Mouse (Mus musculus) embryonic facial prominence, embryonic 15.5 days (tissue): ENCODE measurements around the gene Nbea. TPM values are rescaled to one million over a fixed set of nuclear protein-coding genes. Genes with fewer than 3 reads are reported as not detected.

Source experiments
- ATAC-seq: fragments of 200-750 bp; cut with Nextera tagmentation; 2 replicates; pipeline ENCODE4 v1.8.0; 2017; ENCODE audit warnings: low read depth, moderate TSS enrichment; ENCODE audit not compliant: insufficient number of reproducible peaks, low FRiP score, low TSS enrichment
- H3K27ac ChIP-seq: fragments of 300-500 bp; sonication (generic); replicated peaks from 2 replicates; pipeline ENCODE4 v1.5.1; 2015; ENCODE audit warnings: mild to moderate bottlenecking, inconsistent platforms
- H3K27me3 ChIP-seq: fragments of 300-500 bp; sonication (generic); 2 replicates; pipeline ENCODE4 v1.6.1; 2015; ENCODE audit warnings: inconsistent platforms
- H3K36me3 ChIP-seq: fragments of 300-500 bp; sonication (generic); 2 replicates; pipeline ENCODE4 v1.6.1; 2015; ENCODE audit warnings: mild to moderate bottlenecking, inconsistent platforms
- H3K4me1 ChIP-seq: fragments of 300-500 bp; sonication (generic); 2 replicates; pipeline ENCODE4 v1.6.1; 2015; ENCODE audit warnings: inconsistent platforms
- H3K4me2 ChIP-seq: fragments of 300-500 bp; sonication (generic); replicated peaks from 2 replicates; pipeline ENCODE4 v1.6.1; 2015; ENCODE audit warnings: mild to moderate bottlenecking, inconsistent platforms
- H3K4me3 ChIP-seq: fragments of 300-500 bp; sonication (generic); replicated peaks from 2 replicates; pipeline ENCODE4 v1.5.1; 2015; ENCODE audit warnings: mild to moderate bottlenecking, inconsistent platforms
- H3K9ac ChIP-seq: fragments of 300-500 bp; sonication (generic); 2 replicates; pipeline ENCODE4 v1.6.1; 2015; ENCODE audit warnings: inconsistent platforms
- H3K9me3 ChIP-seq: fragments of 300-500 bp; sonication (generic); replicated peaks from 2 replicates; pipeline ENCODE4 v1.6.1; 2016; ENCODE audit warnings: inconsistent platforms
- WGBS: fragments of 180-500 bp; shearing (Covaris S2); methylation state at CpG from one replicate; pipeline ENCODE4 v1.1.7; 2015; 5-methylcytosine and 5-hydroxymethylcytosine counted together
- polyA plus RNA-seq: library from polyadenylated mRNA; unstranded; fragments of >200 nt; fragmentation: Nextera tagmentation; extraction: Ambion mirVana; gene quantifications from 2 replicates; pipeline ENCODE4 v1.2.1, GENCODE M21; 2015

Gene Nbea
- polyA plus RNA-seq, 1 experiment from 2014 or later = 13.3 TPM

DNA sequence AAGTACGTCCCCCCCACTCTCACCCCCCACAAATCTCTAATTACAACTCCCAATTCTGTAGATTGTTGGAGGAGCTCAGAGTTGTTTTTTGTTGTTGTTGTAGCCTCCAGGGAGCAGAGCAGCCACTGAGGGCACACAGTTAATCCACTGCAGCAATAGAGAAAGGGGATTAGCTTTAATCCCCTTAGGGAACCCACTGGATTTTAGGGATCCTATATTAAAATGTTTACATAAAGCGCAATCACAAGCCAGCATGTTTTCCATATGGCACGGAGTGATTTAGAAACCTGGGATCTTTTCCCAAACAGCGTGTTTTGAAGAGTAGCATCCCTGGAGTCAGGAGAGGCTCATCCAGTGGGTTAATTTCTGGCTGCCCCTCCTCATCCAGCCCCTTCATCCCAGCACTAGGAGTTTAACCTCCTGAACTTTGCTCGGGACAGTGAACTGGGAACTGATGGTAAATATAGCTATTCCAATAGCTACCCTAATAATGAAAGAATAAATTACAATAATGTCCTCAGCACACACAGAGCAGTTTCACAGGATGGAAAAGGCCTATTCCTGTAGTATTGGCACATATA, 394.8 kb downstream of the Nbea start:
- Histone ChIP-seq H3K9ac (no peak overlapping the region), H3K4me1 (no peaks in the 10 kb centered on the region), H3K4me2 (0 out of 2 replicates have a peak overlapping the region, but pooled peaks have one; percentile 6), H3K27ac (peak overlapping the region; percentile 65), H3K4me3 (no peak overlapping the region), H3K36me3 (no peaks in the 10 kb centered on the region), H3K27me3 (peaks cover 7% of the 10 kb centered on the region), H3K9me3 (no peaks in the 10 kb centered on the region)
- ATAC-seq = no peak
- WGBS = 19% methylated on average over 5 of the region's 5 CpGs

DNA sequence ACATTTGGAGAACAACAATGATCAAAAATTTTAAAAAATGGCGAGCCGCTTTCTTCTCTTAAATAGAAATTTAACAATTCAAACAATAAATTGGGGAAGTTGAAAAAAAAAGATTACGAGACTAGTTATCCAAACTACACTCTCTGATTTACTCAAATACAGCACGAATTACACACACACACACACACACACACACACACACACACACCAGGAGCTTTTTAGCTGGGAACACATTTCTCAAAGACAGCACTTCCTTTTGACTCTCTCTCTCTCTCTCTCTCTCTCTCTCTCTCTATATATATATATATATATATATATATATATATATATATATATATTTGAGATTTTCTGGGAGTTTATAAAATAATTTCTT, 395.3 kb downstream of the Nbea start:
- Histone ChIP-seq H3K36me3 (no peaks in the 10 kb centered on the region), H3K27ac (peak overlapping the region; percentile 92; the same call in 1 of the 2 replicates)
- WGBS = 15% methylated on average over 4 of the region's 4 CpGs

DNA sequence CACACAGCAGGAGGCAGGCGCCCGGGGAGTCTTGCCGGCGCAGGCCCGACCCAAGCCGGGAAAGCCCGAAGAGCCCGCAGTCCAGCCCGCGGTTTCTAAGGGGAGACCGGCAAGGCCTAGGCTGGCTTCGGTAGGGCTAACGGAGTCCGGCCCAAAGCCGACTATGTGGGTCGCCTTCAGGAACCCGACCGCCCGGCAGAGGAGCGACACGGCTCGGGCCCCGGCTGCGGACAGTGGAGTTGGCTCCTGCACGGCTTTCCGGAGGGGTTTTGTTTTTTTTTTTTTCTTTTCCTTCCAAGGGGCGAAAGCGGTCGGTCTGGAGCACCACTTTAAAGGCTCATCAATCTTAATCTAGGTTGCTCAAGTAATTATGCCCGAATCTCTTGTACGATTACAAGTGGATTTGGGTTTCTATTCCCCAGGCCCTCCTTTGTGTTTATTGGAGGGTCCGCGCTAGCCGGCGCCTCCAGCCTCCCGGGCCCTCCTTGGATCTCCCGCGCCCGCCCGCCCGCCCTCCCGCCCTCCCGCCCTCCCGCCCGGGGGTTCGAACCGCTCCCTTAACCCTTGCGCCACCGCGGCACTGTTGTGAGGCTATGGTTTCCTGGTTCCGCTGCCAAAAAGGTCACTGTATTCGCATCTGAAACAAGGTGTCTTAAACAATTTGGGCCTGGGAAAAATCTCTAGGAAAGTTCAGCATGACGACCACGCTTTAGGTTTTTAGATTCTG, 395.9 kb downstream of the Nbea start:
- ATAC-seq = peak; percentile 55
- Histone ChIP-seq H3K9me3 (no peaks in the 10 kb centered on the region), H3K9ac (peak overlapping the region; percentile 61), H3K4me1 (0 out of 2 replicates have a peak, but pooled peaks cover 4% of the 10 kb centered on the region), H3K27ac (peak overlapping the region; percentile 92), H3K36me3 (no peaks in the 10 kb centered on the region), H3K4me2 (peak overlapping the region; percentile 65), H3K27me3 (peaks cover 7% of the 10 kb centered on the region), H3K4me3 (peak overlapping the region; percentile 46)
- 1% methylated on average over 54 of the region's 54 CpGs for WGBS

More for the DNA sequence above, 395.3 kb downstream of the Nbea start:
- H3K4me1 ChIP-seq = 0 out of 2 replicates have a peak, but pooled peaks cover 3% of the 10 kb centered on the region
- no peak overlapping the region for H3K9ac ChIP-seq
- H3K4me3 ChIP-seq = peak overlapping the region; percentile 46
- H3K4me2 ChIP-seq = peak overlapping the region; percentile 65
- no peak for ATAC-seq
- peaks cover 7% of the 10 kb centered on the region for H3K27me3 ChIP-seq
- no peaks in the 10 kb centered on the region for H3K9me3 ChIP-seq

DNA sequence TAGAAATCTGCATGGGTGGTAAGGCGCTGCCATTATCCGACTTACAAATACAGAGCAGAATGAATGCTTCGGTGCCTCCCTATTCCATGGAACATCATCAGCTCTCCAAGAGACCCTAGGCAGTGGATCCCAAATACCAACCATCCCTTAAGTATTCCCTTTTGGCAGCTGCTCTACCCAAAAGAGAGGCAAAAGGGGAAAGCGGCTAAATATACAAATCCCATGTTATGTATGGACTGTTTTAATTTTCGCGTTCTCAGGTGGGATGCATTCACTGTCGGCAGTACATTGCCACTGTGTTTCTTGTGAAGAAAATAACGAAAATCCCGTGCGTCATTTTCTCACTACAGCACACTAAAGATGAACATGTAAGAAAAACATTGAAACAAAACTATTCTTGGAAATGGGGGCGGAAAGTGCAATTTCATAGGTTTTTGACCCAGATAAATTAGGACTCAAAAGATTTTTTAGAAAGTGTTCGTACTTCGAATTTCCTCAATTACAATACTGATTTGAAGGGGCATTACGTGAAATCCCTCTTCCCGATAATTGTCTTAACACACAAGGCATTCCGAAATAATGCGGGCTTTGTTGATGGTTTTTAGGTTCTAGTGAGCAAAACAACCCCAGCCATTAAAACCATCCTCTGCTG, 396.5 kb downstream of the Nbea start:
- Histone ChIP-seq H3K27ac (peak overlapping the region; percentile 92), H3K27me3 (peaks cover 7% of the 10 kb centered on the region)
- WGBS = 19% methylated on average over 17 of the region's 17 CpGs

DNA sequence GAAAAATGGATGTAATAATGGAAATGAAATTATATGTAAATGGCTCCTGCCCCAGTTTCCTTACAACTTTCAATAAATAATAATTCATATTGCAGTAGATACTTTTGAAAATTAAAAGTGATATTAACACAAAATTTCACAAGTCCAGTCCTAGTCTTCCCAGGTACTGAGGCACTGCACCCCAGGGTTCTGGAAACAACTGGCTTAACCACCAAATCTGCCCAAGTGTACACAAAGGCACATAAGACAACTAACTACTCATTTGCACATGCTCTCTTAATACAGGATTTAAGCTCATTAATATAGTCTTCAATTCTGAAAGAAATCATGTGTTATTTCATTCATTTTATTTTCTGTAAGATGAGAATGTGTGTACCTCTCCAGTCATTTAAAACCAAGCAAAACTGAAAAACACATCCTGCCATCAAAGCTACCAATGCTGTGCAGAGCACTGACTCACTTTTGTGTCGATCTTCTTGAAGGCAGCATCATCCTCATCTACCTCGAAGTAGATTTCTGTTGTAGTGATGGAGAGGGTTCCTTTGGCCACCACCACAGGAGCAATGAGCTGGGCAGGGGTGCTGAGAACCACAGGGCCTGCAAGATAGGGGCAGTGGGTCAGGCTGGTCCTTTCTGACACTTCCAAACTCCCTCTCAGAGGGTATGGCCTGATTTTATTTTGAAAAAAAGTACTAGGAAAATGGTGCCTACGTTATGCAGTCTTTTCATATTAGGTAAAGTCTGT, 397.3 kb downstream of the Nbea start:
- ATAC-seq = no peak
- Histone ChIP-seq H3K4me3 (peak overlapping the region; percentile 46), H3K4me1 (peaks cover 8% of the 10 kb centered on the region; the same call in 1 of the 2 replicates), H3K27me3 (peaks cover 13% of the 10 kb centered on the region), H3K4me2 (peak overlapping the region; percentile 65), H3K36me3 (no peaks in the 10 kb centered on the region), H3K9me3 (no peaks in the 10 kb centered on the region), H3K27ac (peak overlapping the region; percentile 92), H3K9ac (peak overlapping the region; percentile 28)
- 21% methylated on average over 3 of the region's 3 CpGs for WGBS

More for the DNA sequence above, 396.5 kb downstream of the Nbea start:
- Histone ChIP-seq H3K4me1 (0 out of 2 replicates have a peak, but pooled peaks cover 7% of the 10 kb centered on the region), H3K36me3 (no peaks in the 10 kb centered on the region), H3K9ac (peak overlapping the region; percentile 61), H3K4me2 (peak overlapping the region; percentile 65), H3K9me3 (no peaks in the 10 kb centered on the region), H3K4me3 (peak overlapping the region; percentile 46)
- no peak for ATAC-seq

DNA sequence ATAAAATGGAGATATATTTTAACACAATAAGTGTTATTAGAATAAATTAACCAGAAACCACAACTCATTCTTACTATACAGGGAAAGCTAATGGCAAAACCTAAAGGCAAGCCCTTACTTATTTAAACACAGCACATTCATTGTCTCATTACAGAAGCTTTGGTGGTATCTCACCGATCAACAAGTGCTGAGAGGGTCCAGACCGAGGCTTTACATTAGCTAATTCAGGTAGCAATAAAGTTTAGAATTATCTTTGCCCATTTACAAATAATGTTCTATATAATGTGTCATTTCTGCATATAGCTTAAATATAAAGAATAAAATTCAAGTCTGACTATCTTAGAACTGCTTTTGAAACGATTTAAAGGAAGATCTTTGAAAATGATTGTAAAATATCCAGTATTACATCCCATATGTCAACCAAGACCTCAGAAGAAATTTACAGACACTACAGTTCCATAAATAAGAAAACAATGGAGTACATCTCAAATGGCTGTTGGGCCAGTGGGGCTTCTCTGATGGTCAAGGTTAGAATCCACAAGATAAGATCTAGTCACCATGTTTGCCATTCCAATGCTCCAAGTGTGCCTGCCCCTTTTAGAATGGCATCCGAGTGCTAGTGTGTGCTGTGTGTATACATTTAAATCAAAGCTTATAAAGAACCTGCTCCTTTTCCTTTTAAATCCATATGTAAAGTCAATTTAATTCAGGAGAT, 398.1 kb downstream of the Nbea start:
- WGBS = 41% methylated on average over 4 of the region's 4 CpGs
- H3K27me3 ChIP-seq = peaks cover 18% of the 10 kb centered on the region

DNA sequence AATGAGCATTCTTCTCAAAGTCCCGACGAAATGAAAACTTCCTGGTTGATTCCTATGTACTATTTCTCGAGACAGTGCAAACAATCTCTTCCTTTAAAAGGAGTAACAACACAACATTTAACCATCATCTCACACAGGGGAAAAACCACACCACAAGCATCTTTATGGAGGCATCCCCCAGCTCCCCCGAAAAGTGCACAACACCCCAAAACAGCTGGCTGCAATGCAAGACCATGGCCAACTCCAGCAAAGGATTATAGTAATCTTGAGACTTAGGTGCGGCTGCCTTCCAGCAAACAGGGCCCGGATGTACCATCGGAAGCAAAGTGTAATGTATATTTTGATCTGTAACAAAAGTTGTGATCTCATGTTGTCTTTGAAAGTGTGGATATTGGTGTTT, 399.4 kb downstream of the Nbea start:
- 15% methylated on average over 7 of the region's 7 CpGs for WGBS
- peak overlapping the region; percentile 61 for H3K4me2 ChIP-seq
- no peak for ATAC-seq
- H3K36me3 ChIP-seq = no peaks in the 10 kb centered on the region
- peak overlapping the region; percentile 51 for H3K4me3 ChIP-seq
- no peaks in the 10 kb centered on the region for H3K9me3 ChIP-seq
- peaks cover 22% of the 10 kb centered on the region for H3K4me1 ChIP-seq
- H3K27me3 ChIP-seq = peaks cover 21% of the 10 kb centered on the region
- H3K9ac ChIP-seq = peak overlapping the region; percentile 55
- peak overlapping the region; percentile 87 for H3K27ac ChIP-seq

More for the DNA sequence above, 398.1 kb downstream of the Nbea start:
- no peaks in the 10 kb centered on the region for H3K36me3 ChIP-seq
- H3K27ac ChIP-seq = peak overlapping the region; percentile 92; the same call in 1 of the 2 replicates
- H3K4me1 ChIP-seq = peaks cover 15% of the 10 kb centered on the region
- no peaks in the 10 kb centered on the region for H3K9me3 ChIP-seq
- peak overlapping the region; percentile 65 for H3K4me2 ChIP-seq
- peak overlapping the region; percentile 46 for H3K4me3 ChIP-seq
- no peak for ATAC-seq
- no peak overlapping the region for H3K9ac ChIP-seq

DNA sequence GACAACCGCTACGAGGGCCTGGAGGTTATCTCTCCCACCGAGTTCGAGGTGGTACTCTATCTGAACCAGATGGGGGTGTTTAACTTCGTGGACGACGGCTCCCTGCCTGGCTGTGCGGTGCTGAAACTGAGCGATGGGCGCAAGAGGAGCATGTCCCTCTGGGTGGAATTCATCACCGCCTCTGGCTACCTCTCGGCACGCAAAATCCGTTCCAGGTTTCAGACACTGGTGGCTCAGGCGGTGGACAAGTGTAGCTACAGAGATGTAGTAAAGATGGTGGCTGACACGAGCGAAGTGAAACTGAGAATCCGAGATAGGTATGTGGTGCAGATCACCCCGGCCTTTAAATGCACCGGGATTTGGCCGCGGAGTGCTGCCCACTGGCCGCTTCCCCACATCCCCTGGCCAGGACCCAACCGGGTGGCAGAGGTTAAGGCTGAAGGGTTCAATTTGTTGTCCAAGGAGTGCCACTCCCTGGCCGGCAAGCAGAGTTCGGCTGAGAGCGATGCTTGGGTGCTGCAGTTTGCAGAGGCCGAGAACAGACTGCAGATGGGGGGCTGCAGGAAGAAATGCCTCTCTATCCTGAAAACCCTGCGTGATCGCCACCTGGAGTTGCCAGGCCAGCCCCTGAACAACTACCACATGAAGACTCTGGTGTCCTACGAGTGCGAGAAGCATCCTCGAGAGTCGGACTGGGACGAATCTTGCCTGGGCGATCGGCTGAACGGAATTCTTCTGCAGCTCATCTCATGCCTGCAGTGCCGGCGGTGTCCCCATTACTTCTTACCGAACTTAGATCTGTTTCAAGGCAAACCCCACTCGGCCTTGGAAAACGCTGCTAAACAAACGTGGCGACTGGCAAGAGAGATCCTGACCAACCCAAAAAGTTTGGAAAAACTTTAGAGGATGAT, 400.1 kb downstream of the Nbea start:
- ATAC-seq = no peak
- Histone ChIP-seq H3K9ac (peak overlapping the region; percentile 55), H3K4me3 (peak overlapping the region; percentile 51), H3K27ac (peak overlapping the region; percentile 87), H3K4me2 (peak overlapping the region; percentile 61), H3K4me1 (peaks cover 22% of the 10 kb centered on the region), H3K36me3 (no peaks in the 10 kb centered on the region), H3K9me3 (no peaks in the 10 kb centered on the region), H3K27me3 (peaks cover 21% of the 10 kb centered on the region)
- 8% methylated on average over 45 of the region's 45 CpGs for WGBS

DNA sequence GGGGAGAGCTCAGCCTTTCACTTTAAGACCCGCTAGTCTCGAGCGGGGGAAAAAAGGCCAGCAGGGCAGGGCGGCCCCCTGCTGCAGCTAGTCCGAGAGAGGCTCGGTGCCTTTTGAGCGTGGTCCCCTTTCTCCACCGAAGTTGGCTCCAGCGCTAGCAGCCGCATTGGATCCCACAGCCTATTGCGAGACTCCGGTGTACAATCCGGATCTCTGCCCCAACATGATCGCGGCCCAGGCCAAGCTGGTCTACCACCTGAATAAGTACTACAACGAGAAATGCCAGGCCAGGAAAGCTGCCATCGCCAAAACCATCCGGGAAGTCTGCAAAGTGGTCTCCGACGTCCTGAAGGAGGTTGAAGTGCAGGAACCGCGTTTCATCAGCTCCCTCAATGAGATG, 400.7 kb downstream of the Nbea start:
- Histone ChIP-seq H3K27me3 (peaks cover 21% of the 10 kb centered on the region), H3K4me3 (peak overlapping the region; percentile 51), H3K4me1 (peaks cover 22% of the 10 kb centered on the region), H3K9ac (peak overlapping the region; percentile 55), H3K9me3 (no peaks in the 10 kb centered on the region), H3K27ac (peak overlapping the region; percentile 87), H3K4me2 (peak overlapping the region; percentile 61), H3K36me3 (no peaks in the 10 kb centered on the region)
- no peak for ATAC-seq
- WGBS = 5% methylated on average over 22 of the region's 22 CpGs
